Mouse (Mus musculus) layer of hippocampus, postnatal 25 days (tissue): ENCODE data around the gene Gm10352. TPM values are rescaled to one million over a fixed set of nuclear protein-coding genes. Genes with fewer than 3 reads are reported as not detected.
"Not testable (repeated sequence)": the region's sequence is repeated elsewhere in the genome, so short reads cannot be mapped to it uniquely, and the experiment has no call there.

Experiments used
- DNase-seq, 2 experiments: peaks; one replicate each; pipeline ENCODE4 v3.0.0; 2022; ENCODE audit warnings: mixed read lengths in 2 of 2, low spot score in 1 of 2; ENCODE audit errors: extremely low spot score in 1 of 2
- total RNA-seq, 2 experiments: library from RNA; stranded (reverse); gene quantifications; 2 replicates each; pipeline ENCODE4 v1.2.3; 2021

Gene Gm10352
- not detected for total RNA-seq

DNA sequence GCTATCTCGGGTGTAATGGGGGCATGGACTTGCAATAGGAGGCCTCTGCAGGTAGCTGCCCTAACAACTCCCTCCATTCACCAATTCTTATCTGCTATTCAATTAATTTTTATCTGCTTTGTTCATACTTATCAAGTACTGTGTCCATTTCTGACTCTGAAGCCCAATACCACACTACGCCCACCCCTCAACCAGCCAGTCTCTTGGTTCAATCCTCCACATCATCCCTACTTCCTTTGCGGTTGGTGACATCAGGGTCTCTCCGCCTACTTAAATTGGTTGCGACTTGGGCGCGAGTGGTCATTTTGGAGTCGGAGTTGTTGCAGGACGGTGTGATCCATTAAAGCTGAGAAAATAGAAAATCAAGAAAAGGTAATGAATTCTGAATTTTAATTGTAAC lies at the start of gene Gm10352:
Gene Gm10352, plus strand, starts transcription at position 301 of the 400 bp plus-strand sequence.
- DNase-seq = not testable (repeated sequence)

DNA sequence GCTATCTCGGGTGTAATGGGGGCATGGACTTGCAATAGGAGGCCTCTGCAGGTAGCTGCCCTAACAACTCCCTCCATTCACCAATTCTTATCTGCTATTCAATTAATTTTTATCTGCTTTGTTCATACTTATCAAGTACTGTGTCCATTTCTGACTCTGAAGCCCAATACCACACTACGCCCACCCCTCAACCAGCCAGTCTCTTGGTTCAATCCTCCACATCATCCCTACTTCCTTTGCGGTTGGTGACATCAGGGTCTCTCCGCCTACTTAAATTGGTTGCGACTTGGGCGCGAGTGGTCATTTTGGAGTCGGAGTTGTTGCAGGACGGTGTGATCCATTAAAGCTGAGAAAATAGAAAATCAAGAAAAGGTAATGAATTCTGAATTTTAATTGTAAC lies 31.5 kb downstream of the Gm10352 start, which contains the start of gene Gm29289:
Gene Gm29289, plus strand, starts transcription at position 301 of the 400 bp plus-strand sequence.
- not testable (repeated sequence) for DNase-seq

Other genes with a start within 250 kb of the Gm10352 start
- not detected for gene Sry, start 237.3 kb upstream of the Gm10352 start, total RNA-seq
- gene H2al2b, start 180.3 kb upstream of the Gm10352 start, total RNA-seq = not detected
- not detected for gene Gm4064, start 104.8 kb upstream of the Gm10352 start, total RNA-seq
- not detected for gene Rbmy, start 70.3 kb upstream of the Gm10352 start, total RNA-seq
- gene Gm10256, start 70.3 kb upstream of the Gm10352 start, total RNA-seq = not detected
- not detected for gene Gm29289, start 31.6 kb downstream of the Gm10352 start, total RNA-seq